Mouse (Mus musculus) ES-CJ7 (cell line): ENCODE data around the gene Traf3ip3.
A peak's percentile ranks its signal among the peaks of the same experiment; 100 is the strongest.

Experiments
- DNase-seq: peaks from one replicate; pipeline ENCODE4 v3.0.0; 2011; ENCODE audit warnings: low read depth, low spot score

Traf3ip3 gene

DNA sequence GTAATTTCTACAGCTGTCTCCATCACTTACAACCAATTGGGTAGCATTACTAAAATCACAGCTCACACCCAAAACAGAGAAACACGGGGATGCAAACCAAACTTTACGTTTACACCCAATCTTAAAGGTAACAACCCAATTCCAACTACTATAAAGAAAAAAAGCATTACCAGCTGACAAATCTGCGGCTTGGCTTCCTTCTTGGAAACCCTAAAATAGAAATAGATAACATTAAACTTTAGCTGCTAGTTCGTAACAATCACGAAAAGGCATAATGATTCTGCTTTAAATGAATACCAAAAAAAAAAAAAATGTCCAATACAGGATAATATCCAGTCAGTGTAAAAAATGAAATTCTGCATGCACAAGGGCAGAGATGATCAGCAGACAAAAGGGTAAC is 72.2 kb downstream of the Traf3ip3 start:
- DNase-seq: no peak

- no peak for DNase-seq
These were observed 73.4 kb downstream of the Traf3ip3 start for GRCm38 (mm10) chr1:193128055-193128454.

DNA sequence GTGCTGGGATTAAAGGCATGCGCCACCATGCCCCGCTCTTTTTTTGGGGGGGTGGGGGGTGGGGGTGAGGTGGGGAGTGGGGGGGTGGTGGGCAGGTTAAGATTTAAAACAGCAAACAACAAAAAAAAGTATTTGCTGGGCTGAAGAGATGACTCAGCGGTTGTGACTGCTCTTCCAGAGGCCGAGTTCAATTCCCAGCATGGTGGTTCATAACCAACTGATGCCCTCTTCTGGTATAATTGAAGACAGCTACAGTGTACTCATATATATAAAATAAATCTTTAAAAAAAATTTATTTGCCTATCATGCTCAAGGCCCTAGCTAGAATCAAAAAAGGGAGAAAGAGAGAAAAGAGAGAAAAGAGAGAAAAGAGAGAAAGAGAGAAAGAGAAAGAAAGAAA is 75.7 kb downstream of the Traf3ip3 start:
- peak; percentile 39 for DNase-seq
